Mouse (Mus musculus) telencephalon, adult 2 months (tissue): ENCODE measurements around the gene Adgrl2.
A peak's percentile ranks its signal among the peaks of the same experiment; 100 is the strongest.

Source experiments
- DNase-seq: peaks from one replicate; pipeline ENCODE4 v3.0.0-alpha.2; 2011; ENCODE audit warnings: low read depth, low spot score

Gene Adgrl2

DNA sequence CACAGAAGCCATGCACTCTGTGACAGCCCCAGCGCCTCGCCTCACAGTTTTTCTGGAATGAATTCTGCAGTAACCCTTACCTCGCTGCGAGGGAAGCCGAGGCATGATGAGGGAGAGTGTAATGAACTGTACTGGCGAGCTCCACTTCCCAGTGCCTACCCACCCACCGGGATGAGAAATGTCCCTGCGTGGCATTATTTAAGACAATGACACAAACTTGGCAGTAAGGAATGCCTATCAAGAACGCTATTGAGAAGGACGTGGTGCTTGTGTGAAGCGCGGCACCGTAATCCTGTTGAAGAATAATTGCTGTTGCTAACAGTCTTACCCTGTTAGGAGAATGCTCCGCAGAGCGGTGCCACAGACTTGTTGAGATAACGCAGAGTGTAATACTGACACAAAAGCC is 13.2 kb downstream of the Adgrl2 start:
- DNase-seq = no peak

DNA sequence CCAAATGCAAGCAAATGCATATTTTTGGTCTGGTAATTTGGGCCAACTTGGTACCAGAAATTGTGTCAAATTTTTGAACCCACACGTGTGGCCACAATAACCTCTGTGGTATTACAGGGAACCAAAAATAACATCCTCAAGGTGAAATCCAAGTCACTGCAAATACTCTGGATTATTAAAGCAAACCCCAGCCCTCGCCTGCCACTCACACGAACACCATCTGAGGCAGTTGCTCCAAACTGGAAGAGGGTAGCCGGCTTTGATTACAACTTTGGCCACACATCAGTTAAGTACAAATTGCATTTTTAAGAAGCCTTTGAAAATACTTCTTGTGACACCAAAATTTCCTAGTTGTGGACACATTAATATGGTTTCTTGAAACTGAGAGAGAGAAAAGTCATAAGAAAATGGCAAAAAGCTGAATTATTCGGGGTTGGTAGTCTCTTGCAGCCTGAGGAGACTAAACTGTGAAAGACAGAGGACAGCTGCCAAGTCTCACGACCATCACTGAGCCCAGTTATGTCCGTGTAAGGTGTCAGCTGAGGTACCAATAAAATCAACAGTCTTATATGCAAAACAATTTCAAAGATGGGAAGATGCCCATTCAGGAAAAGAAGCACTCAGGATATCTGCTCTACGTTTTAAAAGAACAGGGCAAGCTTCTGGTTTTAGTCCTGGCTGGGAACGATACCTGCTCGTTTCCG is 18.3 kb downstream of the Adgrl2 start:
- DNase-seq = no peak

DNA sequence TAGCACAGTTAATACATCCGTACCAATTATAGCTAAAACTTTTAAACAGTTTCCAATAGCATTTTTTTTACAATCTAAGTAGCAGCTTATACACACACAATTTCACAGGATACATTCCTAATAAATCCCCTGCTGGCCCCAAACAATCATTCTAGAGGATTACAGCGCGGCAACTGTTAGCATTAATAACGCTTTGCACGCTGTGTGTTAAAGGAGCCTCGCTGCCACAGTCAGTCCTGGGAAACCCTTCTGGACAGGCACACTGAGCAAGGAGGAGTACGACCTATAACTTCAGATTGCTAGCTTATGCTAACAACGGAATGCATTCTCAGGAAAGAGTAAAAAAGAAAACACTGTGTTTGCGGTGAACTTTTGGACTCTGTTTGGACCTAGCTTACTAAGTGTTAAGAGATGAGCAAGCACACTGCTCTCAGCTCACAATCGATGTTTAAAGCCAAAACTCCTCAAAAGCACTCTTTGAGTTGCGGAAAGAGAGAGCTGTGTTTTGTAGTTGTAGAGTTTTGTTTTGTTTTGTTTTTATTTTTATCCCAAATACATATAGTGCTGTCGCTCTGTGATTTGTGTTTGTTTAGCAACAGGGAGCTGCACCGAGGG is 25.3 kb downstream of the Adgrl2 start:
- no peak for DNase-seq

DNA sequence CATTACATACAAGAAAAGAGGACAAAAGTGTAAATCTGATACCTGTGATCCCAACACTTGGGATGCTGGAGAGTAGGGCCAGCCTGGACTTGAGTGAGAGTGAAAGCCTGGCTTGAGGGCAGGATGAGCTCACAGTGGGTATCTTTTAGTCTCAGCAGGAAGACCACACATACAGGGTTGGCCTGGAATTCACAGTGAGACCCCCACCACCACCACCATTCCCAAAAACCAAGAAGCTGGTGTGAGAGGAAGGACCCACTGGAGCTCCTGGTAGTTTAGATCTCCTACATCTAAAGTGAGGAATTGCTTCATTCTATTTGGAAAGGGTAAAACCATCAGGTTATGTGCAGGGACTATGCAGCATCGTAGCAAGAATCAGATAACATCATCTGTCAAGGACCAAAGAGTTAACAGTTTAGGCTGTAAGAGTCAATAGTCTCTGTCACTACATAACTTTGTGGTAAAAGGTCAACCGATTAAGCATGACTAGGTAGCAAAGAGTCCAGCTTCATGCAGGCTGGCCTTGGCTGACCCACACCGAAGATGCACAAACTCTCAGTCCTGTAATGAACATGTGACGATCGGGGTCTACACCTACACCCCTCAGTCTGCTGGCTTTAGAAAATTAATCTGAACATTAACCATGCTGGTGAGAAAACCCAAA is 26.8 kb downstream of the Adgrl2 start:
- no peak for DNase-seq

DNA sequence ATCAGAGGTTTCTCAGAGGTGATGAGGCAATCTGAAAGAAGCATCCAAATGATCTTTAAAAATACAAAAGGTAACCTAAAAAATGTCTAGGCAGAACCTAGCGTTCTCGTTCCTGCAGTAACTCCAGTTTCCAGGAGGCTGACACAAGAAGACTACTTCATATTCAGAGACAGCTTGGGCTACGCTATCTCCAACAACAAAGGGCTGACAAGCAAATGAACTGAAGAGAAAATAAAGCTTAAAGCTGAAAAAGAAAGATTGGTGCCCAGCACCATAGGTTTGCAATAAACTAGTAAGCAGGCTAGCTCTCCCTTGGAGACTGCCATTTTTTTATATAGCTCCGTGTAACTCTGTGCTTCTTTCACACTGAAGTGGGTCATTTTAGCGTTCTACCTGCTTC is 28.7 kb downstream of the Adgrl2 start:
- DNase-seq = no peak

DNA sequence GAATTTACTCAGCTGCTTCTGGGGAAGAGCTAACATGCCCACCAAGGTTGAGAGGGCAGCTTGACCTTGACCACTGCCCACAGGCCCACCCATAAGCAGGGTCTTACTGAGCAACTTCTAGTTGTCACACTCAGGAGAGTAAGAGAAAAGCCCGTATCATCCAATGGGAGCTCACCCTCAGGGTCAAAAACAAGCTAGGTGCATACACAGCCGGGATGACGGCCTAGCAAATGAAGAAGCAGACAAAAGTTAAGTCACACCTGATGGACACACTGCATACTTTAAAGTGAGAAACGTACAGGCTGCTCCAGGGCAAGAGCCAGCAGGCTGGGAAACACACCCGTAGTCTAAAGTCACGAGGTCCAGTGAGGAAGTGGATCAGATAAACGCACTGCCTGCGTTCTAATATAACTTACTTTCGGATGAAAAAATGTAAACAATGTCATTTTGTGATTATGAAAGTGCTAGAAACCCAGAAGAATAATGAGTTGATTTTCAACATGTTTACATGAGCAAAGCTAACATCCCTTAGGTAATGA is 29.5 kb downstream of the Adgrl2 start:
- DNase-seq = no peak

DNA sequence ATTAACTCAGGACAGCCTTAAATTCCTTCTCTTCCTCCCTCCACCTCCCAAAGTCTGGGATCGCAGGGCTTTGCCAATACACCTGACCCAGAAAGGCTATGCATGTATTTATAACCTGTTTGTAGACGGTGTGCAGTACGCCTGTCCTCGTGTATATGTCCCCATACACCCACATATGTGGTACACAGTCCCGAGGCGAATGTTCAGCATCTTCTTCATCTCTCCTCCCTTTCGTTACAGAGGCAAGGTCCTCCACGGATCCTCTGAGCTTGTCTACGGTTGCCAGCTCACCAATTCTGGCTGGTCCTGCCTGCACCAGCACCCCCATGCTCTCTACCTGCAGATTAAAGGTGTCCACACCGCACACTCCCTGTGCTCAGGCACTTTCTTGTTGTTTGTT is 30.1 kb downstream of the Adgrl2 start:
- no peak for DNase-seq

DNA sequence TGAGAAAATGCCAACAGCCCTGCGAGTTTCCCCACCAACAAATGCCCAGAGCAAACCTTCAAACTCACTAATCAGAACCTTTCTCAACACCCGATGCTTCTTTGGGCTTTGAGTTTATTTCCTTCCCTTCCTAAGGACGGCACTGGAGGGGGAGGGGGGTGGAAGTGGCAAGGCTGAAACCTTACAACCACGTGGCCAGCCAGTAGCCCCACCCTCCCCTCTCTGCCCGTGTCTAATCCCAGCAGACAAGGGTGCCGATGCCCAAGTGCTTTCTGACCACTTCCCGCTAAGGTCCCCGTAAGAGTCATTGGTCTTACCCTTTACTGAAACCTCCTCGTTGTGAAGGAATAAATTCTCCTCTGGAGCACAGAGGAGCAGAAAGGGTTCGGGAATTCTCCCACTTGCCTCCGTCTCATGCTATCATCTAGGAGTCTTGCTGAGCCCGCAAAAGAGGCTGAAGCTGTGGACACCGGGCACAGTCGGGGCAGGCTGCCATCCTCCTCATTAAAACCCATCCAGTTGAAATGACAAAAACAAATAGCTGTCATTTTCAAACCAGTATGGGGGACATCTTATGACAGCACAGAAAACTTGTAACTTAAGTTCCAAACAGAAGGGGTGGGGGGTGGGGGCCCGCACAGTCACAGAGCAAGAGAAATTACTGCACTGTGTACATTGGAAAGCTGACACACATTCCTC is 30.9 kb downstream of the Adgrl2 start:
- DNase-seq = no peak

DNA sequence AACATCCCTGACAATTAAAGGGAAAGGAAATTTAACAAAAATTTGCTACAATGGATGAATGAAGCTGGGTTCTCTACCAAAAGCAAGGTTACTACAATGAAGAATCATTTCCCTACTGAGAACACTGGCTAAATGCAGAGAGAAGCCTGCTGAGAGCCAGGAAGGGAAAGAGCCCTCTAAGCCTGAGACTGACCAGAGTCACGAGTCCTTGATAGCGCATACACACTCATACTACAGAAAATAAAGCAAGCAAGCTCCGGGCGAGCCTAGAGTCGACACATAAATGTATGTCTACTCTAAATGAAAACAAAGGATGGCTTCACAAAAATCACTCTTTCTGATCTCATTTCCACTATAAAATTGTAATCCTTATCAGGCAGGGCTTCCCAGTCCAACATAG is 31.6 kb downstream of the Adgrl2 start:
- DNase-seq = no peak

DNA sequence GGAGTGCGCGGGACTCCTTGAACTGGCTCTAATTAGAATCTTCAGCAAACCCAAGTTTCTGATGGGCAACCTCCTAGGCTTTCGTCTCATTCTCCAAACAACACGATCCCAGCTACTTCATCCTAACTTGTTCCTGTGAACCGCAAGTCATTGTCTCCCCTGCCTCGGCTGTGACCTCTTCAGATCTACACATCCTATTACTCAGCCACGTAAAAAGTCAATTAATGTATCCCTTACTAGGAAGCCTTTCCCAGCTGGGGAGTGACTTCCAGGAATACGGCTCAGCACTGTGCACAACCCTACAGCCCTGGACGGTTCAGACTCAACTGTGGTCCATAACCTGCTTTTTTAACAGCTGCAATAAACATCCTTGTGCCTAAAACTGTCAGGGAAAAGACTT is 32.2 kb downstream of the Adgrl2 start:
- DNase-seq = no peak

DNA sequence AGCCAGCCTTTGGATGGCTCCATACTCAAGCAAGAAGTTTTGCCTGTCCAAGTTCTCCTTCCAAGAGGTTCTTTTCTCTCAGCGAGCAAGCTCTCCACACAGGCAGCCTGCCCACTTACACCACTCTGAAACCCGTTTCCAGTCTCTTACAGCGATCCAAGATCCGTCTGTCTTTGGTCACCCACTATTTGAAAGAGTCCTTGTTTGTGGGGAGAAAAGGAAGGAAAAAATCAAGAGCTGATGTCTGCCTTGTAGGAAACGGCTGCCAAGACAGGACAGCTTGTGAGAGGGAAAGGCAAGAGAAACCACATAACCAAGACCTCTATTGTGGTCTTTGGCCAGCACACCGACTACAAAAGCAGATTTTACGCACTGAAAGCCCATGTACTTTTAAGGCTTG is 33.5 kb downstream of the Adgrl2 start:
- no peak for DNase-seq

DNA sequence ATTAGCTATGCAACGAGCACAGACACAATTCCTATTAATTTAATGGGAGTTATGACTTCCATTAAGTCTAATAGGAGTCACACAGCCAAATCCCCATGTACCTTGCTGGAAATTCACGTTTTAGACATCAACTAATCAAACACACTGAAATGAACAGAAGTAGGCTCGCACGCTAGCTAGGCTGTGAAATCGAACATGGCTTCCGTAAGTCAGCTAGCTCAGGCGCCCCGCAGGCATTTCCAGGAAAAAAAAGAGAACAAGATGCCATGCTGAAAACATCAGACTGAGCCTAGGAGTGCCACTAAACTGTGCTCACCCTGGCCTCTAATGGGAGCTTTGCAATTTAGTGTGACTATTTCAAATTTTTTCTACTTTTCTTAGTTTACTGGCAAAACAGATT is 40.6 kb downstream of the Adgrl2 start:
- no peak for DNase-seq

DNA sequence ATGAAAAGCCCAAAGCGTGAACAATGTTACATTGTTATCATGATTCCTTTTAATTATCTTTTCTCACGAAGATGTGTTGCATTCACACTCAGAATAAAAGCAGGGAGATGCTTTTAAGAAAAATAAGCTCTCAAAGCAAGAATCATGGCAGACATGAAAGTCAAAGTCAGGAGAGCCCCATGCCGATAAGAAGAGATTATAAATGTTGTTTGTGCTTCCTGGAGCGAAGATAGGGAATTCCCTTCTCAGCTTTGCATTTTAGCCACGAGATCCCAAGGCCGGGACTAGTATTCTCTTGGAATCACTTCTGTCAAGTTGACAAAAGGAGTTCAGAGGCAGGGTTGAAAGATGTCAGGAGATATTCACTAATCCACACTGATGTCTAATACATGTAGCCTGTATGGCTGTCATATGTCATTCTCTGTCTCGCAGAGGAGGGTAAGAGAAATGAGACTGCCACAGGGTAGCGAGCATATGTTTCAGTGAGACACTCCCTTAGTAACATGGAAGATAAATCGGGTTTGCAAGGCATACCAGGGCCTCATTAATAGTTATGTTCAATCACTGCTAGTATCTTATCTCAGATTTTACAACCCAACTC is 42.5 kb downstream of the Adgrl2 start:
- no peak for DNase-seq

DNA sequence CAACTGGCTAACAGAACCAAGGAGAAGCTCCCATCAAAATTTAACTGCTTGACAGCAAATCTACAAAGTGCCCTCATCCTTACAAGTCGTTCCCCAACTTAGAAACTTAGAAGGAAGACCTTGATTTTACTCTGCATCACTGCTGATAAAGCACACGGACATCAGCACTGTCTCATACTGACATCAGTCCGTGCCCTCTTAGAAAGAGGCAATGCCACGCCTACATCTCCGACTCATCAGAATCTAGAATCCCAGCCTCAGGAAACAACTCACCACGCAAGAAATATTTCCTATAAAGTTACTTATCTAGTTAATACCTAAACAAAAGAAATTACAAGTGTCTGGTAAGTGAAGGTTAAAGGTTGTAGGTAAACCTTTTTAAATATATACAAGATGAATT is 43.1 kb downstream of the Adgrl2 start:
- no peak for DNase-seq

DNA sequence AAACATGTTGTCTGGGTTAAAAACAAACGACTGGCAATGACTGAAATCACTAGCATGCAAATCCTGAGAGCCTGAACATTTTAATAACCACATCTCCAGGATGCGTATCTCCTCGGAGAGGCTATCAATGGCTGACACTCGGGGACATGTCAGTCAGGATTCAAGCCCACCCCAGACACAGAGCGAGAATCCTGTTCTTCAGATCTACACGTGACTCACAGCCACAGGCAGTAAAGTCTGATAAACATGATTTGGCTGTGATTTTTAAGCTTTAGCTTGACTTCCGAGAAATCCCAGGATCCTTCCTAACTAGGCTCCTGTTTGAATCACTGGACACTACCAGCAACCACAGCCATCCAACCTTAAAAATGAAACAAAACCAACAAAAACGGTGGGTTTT is 44.8 kb downstream of the Adgrl2 start:
- DNase-seq = no peak

DNA sequence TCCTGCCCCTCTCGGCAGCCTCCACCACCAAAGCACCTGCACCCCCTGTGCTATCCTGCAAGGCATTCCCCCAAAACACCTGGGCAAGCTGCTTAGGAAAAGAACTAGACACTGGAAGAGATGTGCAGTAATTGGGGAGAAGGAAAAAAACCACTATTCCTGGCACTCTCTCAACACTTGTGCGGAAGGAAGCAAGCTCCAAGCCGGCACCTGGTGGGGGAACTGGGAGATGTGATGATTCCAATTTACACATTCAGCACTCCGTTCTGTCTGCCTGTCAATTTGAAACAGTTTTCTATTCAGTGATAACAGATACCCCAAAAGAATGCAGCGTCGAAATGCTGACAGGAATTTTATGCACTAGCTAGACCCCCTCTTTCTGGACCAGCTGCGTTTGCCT is 50.9 kb downstream of the Adgrl2 start:
- DNase-seq = no peak

DNA sequence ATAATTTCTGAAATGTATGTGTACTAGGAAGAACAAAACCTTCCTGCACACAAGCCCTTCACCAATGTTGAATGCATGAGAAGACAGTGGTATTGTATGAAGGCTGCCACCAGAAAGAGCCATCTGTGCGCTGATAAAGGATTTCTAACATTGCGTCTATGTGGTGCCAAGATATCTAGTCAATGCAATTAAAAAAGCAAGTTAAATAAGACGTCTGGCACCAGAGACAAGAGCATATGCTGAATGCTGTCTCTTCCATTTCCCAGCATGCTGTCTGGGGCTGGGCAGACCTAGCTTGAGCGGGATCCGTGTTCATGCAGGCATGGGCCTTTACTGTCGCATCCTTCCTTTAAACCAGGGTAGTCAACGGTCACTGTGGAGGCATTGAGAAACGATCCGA is 55.3 kb downstream of the Adgrl2 start:
- peak; percentile 58 for DNase-seq

DNA sequence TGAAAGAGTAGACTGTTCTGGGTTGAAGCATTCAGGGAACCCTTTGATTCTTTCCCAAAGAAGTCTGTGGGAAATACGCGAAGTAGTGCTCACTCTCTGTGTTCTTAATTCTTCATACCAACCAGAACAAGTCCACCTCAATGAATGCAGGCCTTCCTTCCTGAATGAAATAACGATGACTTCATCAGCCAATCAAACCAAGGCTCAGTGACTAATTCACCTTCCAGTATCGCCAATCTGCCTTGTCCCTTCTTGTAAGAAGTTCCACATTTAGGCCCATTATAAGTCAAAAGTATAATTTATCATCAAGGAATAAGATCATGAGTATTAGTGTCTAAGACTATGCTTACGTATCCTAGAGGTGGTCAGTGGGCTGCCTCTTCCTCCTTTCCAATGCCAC is 56.1 kb downstream of the Adgrl2 start:
- no peak for DNase-seq

DNA sequence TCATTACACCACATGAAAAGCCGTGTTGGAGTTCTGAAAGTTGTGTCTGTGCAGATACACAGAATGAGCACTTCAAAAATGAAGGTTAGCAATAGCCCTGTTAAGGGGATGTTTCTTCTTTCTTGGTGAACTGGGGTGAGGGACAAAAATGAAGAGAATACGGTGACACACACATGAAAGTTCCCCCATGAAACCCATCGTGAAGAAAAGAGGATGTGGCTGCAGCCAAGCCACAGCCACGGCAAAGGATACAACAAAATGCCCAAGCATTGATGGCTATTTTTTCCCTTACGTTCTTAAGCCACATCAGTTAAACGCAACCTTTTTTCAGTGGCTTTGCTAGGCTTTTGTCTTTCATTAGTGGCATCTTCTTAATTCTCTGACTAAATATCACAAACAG is 57.2 kb downstream of the Adgrl2 start:
- no peak for DNase-seq

DNA sequence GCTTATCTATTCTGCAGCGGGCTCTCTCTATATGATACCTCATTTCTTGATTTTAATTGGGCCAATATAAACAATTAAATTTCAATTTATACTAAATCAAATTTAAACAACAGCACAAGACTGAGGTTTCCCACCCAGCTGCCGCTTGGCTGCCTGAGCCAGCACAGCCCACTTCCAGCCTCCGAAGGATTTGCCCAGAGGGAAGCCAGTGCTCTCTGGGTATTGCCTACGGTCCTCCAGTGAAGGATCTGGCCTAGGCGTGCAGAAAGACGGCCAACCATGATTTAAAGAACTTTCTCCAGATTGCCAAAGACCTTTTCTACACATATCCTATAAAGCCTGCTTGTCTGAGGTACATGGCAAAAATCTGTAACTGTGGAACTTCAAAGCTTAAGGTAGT is 59.4 kb downstream of the Adgrl2 start:
- DNase-seq = no peak

DNA sequence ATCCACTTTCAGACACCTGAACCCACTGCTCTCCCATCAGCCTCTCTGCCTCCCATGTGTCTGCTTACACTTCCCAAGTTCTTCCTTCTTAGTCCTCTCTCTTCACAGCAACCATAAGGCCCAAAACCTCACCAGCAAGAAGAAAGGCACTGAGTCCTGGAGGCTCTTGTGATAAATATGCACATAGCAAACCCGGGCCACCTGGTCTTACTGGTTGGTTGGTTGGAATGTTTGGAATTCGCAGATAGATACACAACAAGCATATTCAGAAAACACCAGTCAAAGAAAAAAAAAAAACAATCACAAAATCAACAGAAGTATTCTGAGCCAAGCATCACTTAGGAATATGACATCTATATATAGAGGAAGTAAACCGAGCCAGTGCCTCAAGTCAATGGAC is 64.0 kb downstream of the Adgrl2 start:
- no peak for DNase-seq

DNA sequence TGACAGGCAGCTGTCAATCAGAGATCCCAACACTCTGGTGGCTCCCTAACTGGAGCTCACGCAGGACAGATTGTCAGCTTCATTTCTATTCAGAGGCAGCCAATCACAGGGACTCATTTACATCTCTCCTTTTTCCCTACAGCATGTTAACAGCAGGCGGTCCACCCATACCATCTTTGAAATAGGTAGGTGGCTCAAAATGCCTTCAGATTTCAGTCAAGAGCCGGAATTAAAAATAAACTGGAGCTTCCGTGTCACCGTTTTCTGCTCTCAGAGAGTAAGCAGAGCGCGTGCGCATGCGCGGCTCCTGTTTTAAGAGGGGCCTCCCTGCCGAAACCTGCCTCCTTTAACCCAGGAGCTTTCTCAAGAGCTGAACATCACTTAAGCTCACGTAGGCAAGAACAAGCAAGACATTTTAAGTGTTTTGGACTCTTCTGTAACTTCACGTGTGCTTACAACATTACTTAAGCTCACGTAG is 67.7 kb downstream of the Adgrl2 start:
- peak; percentile 83 for DNase-seq
